In genomic region chr5:122805503-122805902, GRCm38 (mm10) we compare ENCODE assay signal across 17 mouse cellular contexts. TPM values are rescaled to one million over a fixed set of nuclear protein-coding genes. Genes with fewer than 3 reads are reported as not detected.
A peak's percentile ranks its signal among the peaks of the same experiment; 100 is the strongest.
DNase-seq lines count a peak whose midpoint lies in the region; ATAC-seq and TF ChIP-seq lines count a peak whose summit lies in the region.
"Had no signal": no experiment of that assay in that cellular context is flagged by ENCODE, and none has a peak within 500 bp of the region (broad histone marks: within the 10 kb centered on the region; RNA-seq: fewer than 3 reads in every experiment).

No protein-coding gene starts in this region.

- DNase-seq in embryo, embryonic 11 days, result peak; percentile 17
- no peak for DNase-seq in embryo, embryonic 9.5 days (ENCODE audit: extremely low spot score)
- no peak for DNase-seq in layer of hippocampus, adult 2 months (ENCODE audit: low spot score in 2 of 2)
- DNase-seq in layer of hippocampus, postnatal 14 days (ENCODE audit: low spot score in 2 of 2), result no peak
- DNase-seq in B cell, adult 2 months, result peak; percentile 15 to 30
- no peak for DNase-seq in adrenal gland, adult (ENCODE audit: inconsistent age in 2 of 2, low spot score in 1 of 2)
- DNase-seq: cerebellum, adult 9-10 months; kidney, adult 2 months; lung, postnatal 4 days; midbrain, embryonic 14.5 days; thymus, postnatal 36 days had no signal

- peak; percentile 78 for TF ChIP-seq CTCF in layer of hippocampus, adult 2 months (conservative IDR thresholded peaks at IDR 0.05)

- ATAC-seq in monocyte, adult 5-6 weeks (replicated peaks; ENCODE audit: insufficient number of reproducible peaks, low FRiP score, low TSS enrichment, poor library complexity, severe bottlenecking), result peak; percentile 82; the same call in 1 of the 2 replicates
- ATAC-seq in frontal cortex, adult (ENCODE audit: low TSS enrichment), result no peak
- ATAC-seq: forebrain, embryonic 16.5 days had no signal

- no peak overlapping the region for H3K27ac ChIP-seq in layer of hippocampus, adult 2 months
- H3K27ac ChIP-seq: hindbrain, embryonic 13.5 days; limb, embryonic 15.5 days; neural tube, embryonic 13.5 days had no signal

- no peak overlapping the region for H3K4me3 ChIP-seq in layer of hippocampus, adult 2 months
- H3K4me3 ChIP-seq: hindbrain, embryonic 13.5 days; limb, embryonic 15.5 days; neural tube, embryonic 13.5 days had no signal

RNA-seq across cellular contexts. Expression of gene Anapc5, which starts 15.6 kb away (rescaled TPM):
- 100 to 1,000 TPM; 216 to 217 TPM for total RNA-seq in layer of hippocampus, adult 2 months (2021)
- total RNA-seq in layer of hippocampus, postnatal 14 days (2021), result 100 to 1,000 TPM; 215 to 219 TPM
- total RNA-seq in monocyte, adult 5-6 weeks (2017), result 141 to 157 TPM (median 145 TPM) in 3 replicates

RNA-seq across cellular contexts. Expression of gene Camkk2, which starts 26.3 kb away (rescaled TPM):
- total RNA-seq in layer of hippocampus, adult 2 months (2021), result 100 to 1,000 TPM; 104 to 109 TPM
- 100 to 1,000 TPM; 116 to 120 TPM for total RNA-seq in layer of hippocampus, postnatal 14 days (2021)
- 63.5 to 74.7 TPM (median 70.1 TPM) in 3 replicates for total RNA-seq in monocyte, adult 5-6 weeks (2017)

RNA-seq across cellular contexts. Expression of gene Rnf34, which starts 44.3 kb away (rescaled TPM):
- total RNA-seq in layer of hippocampus, adult 2 months (2021), result 10 to 100 TPM; 53.7 to 54.1 TPM
- total RNA-seq in layer of hippocampus, postnatal 14 days (2021), result 10 to 100 TPM; 47.1 to 53.0 TPM
- total RNA-seq in monocyte, adult 5-6 weeks (2017), result 23.9 to 25.5 TPM (median 24.1 TPM) in 3 replicates

Comparison
In these comparisons a context has a peak if more than half of its experiments do, and no peak if none do; other contexts are left out.
1. DNase-seq: peak in embryo, embryonic 11 days (single experiment) and B cell, adult 2 months (2 of 2); none in embryo, embryonic 9.5 days (single experiment), layer of hippocampus, adult 2 months (0 of 2), layer of hippocampus, postnatal 14 days (0 of 2) and adrenal gland, adult (0 of 2).